Mouse (Mus musculus) lung, embryonic 14.5 days (tissue): ENCODE data around the gene Apoc1. TPM values are rescaled to one million over a fixed set of nuclear protein-coding genes. Genes with fewer than 3 reads are reported as not detected.

Experiments
- ATAC-seq: fragments of 200-750 bp; cut with Nextera tagmentation; 2 replicates; pipeline ENCODE4 v1.8.0; 2017; ENCODE audit warnings: mild to moderate bottlenecking, moderate TSS enrichment, moderate library complexity; ENCODE audit not compliant: insufficient read depth
- DNase-seq: peaks from one replicate; pipeline ENCODE4 v3.0.0-alpha.2; 2015
- H3K27ac ChIP-seq: fragments of 300-500 bp; sonication (generic); 2 replicates; pipeline ENCODE4 v1.5.1; 2014; ENCODE audit warnings: low read depth, mild to moderate bottlenecking, moderate library complexity
- H3K27me3 ChIP-seq: fragments of 300-500 bp; sonication (generic); 2 replicates; pipeline ENCODE4 v1.6.1; 2014; ENCODE audit warnings: low read length, control low read depth; ENCODE audit not compliant: insufficient read depth
- H3K36me3 ChIP-seq: fragments of 300-500 bp; sonication (generic); 2 replicates; pipeline ENCODE4 v1.6.1; 2014; ENCODE audit warnings: control low read depth; ENCODE audit not compliant: insufficient read depth
- H3K4me1 ChIP-seq: fragments of 300-500 bp; sonication (generic); 2 replicates; pipeline ENCODE4 v1.6.1; 2014; ENCODE audit warnings: antibody characterized with exemption, control low read depth; ENCODE audit not compliant: insufficient read depth
- H3K4me2 ChIP-seq: fragments of 300-500 bp; sonication (generic); 2 replicates; pipeline ENCODE4 v1.6.1; 2014; ENCODE audit warnings: mild to moderate bottlenecking
- H3K4me3 ChIP-seq: fragments of 300-500 bp; sonication (generic); 2 replicates; pipeline ENCODE4 v1.5.1; 2014; ENCODE audit warnings: low read depth, low read length
- H3K9ac ChIP-seq: fragments of 300-500 bp; sonication (generic); 2 replicates; pipeline ENCODE4 v1.6.1; 2014
- H3K9me3 ChIP-seq: fragments of 300-500 bp; sonication (generic); 2 replicates; pipeline ENCODE4 v1.6.1; 2016; ENCODE audit warnings: low read depth, low read length, control low read depth
- CTCF ChIP-seq: IDR thresholded peaks from 2 replicates; pipeline ENCODE4 v1.5.1; 2016; ENCODE audit warnings: antibody characterized with exemption, low read depth
- WGBS: fragments of 180-500 bp; shearing (Covaris S2); extraction: QIAGEN DNeasy Blood & Tissue Kit; methylation state at CpG from one replicate; pipeline ENCODE4 v1.1.7; 2014; 5-methylcytosine and 5-hydroxymethylcytosine counted together
- polyA plus RNA-seq: library from polyadenylated mRNA; unstranded; fragments of >200 nt; fragmentation: Nextera tagmentation; extraction: Ambion mirVana; gene quantifications from 2 replicates; pipeline ENCODE4 v1.2.1, GENCODE M21; 2014

The Apoc1 gene
- polyA plus RNA-seq: 13.6 and 15.5 TPM in 2 replicates

GRCm38 (mm10) chr7:19691873-19692865 lies at the start of gene Apoc1:
Gene Apoc1, minus strand, starts transcription at chr7:19692660.
- Histone ChIP-seq H3K27ac (peak within 1 kb of the TSS; percentile 79), H3K4me3 (no peak within 1 kb of the TSS)

GRCm38 (mm10) chr7:19741329-19742031 lies 49.0 kb upstream of the Apoc1 start:
- no peak overlapping the region for H3K4me3 ChIP-seq
- H3K9ac ChIP-seq: no peak overlapping the region
- TF ChIP-seq CTCF: no peak
- no peaks in the 10 kb centered on the region for H3K9me3 ChIP-seq
- peak; percentile 64 for ATAC-seq
- peaks cover 54% of the 10 kb centered on the region for H3K36me3 ChIP-seq
- no peaks in the 10 kb centered on the region for H3K27me3 ChIP-seq
- 0 out of 2 replicates have a peak, but pooled peaks cover 6% of the 10 kb centered on the region for H3K4me1 ChIP-seq
- peak overlapping the region; percentile 15; the same call in 1 of the 2 replicates for H3K27ac ChIP-seq
- H3K4me2 ChIP-seq: peak overlapping the region; percentile 7; the same call in 1 of the 2 replicates
- DNase-seq: peak; percentile 63
- 18% methylated on average over 8 of the region's 8 CpGs for WGBS

More at GRCm38 (mm10) chr7:19691873-19692865, at the start of gene Apoc1:
- Histone ChIP-seq H3K4me1 (peaks cover 21% of the 10 kb centered on the region), H3K4me2 (peak within 1 kb of the TSS; percentile 12; the same call in 1 of the 2 replicates), H3K27me3 (no peaks in the 10 kb centered on the region), H3K9ac (no peak within 1 kb of the TSS; the same call in 1 of the 2 replicates), H3K36me3 (peaks cover 6% of the 10 kb centered on the region; the same call in 1 of the 2 replicates), H3K9me3 (no peaks in the 10 kb centered on the region; the same call in 1 of the 2 replicates)
- peak; percentile 32 for DNase-seq
- no peak for ATAC-seq
- no peak for TF ChIP-seq CTCF
- whole genome bisulfite sequencing: 50% methylated on average over 28 of the region's 28 CpGs

GRCm38 (mm10) chr7:19740269-19740668 lies 47.8 kb upstream of the Apoc1 start:
- 83% methylated on average over 11 of the region's 11 CpGs for WGBS
- DNase-seq: peak; percentile 20
- Histone ChIP-seq H3K27me3 (no peaks in the 10 kb centered on the region), H3K4me1 (0 out of 2 replicates have a peak, but pooled peaks cover 5% of the 10 kb centered on the region), H3K4me3 (no peak overlapping the region), H3K27ac (no peak overlapping the region), H3K9ac (no peak overlapping the region), H3K4me2 (no peak overlapping the region), H3K36me3 (peaks cover 62% of the 10 kb centered on the region), H3K9me3 (no peaks in the 10 kb centered on the region)
- no peak for ATAC-seq
- peak; percentile 36 for TF ChIP-seq CTCF

GRCm38 (mm10) chr7:19738771-19739170 lies 46.3 kb upstream of the Apoc1 start:
- Histone ChIP-seq H3K9me3 (no peaks in the 10 kb centered on the region), H3K4me3 (no peak overlapping the region), H3K27me3 (no peaks in the 10 kb centered on the region), H3K4me2 (no peak overlapping the region), H3K36me3 (peaks cover 70% of the 10 kb centered on the region), H3K4me1 (0 out of 2 replicates have a peak, but pooled peaks cover 5% of the 10 kb centered on the region), H3K9ac (no peak overlapping the region), H3K27ac (no peak overlapping the region)
- ATAC-seq (no peak), DNase-seq (no peak)
- WGBS: 86% methylated on average over 3 of the region's 3 CpGs
- peak; percentile 49 for TF ChIP-seq CTCF

GRCm38 (mm10) chr7:19736389-19737057 lies 44.1 kb upstream of the Apoc1 start:
- Histone ChIP-seq H3K4me1 (no peaks in the 10 kb centered on the region), H3K27me3 (no peaks in the 10 kb centered on the region), H3K4me3 (no peak overlapping the region), H3K36me3 (peaks cover 75% of the 10 kb centered on the region), H3K27ac (no peak overlapping the region), H3K9ac (no peak overlapping the region), H3K4me2 (no peak overlapping the region), H3K9me3 (no peaks in the 10 kb centered on the region)
- ATAC-seq: no peak
- no peak for DNase-seq
- no peak for TF ChIP-seq CTCF
- WGBS: 85% methylated on average over 15 of the region's 16 CpGs

- no peak for DNase-seq
- H3K4me3 ChIP-seq: no peak overlapping the region
- no peaks in the 10 kb centered on the region for H3K4me1 ChIP-seq
- H3K27me3 ChIP-seq: no peaks in the 10 kb centered on the region
- ATAC-seq: no peak
- no peak overlapping the region for H3K27ac ChIP-seq
- 86% methylated on average over 10 of the region's 10 CpGs for WGBS
- no peaks in the 10 kb centered on the region for H3K9me3 ChIP-seq
- H3K4me2 ChIP-seq: no peak overlapping the region
- H3K9ac ChIP-seq: no peak overlapping the region
- TF ChIP-seq CTCF: no peak
- H3K36me3 ChIP-seq: peaks cover 87% of the 10 kb centered on the region
These were observed 41.8 kb upstream of the Apoc1 start for GRCm38 (mm10) chr7:19734178-19734666.
